Mouse (Mus musculus): Measurements from ENCODE around the gene Dctn3.
A peak's percentile ranks its signal among the peaks of the same experiment; 100 is the strongest.
"Not testable (repeated sequence)": the region's sequence is repeated elsewhere in the genome, so short reads cannot be mapped to it uniquely, and the experiment has no call there.

The Dctn3 gene

GRCm38 (mm10) chr4:41737602-41738255, 14.8 kb upstream of the Dctn3 start:
- DNase-seq: peak; percentile 86

GRCm38 (mm10) chr4:41731052-41731765, 8.2 kb upstream of the Dctn3 start, which contains the start of gene Arid3c:
Gene Arid3c (minus strand): TSS chr4:41731142.
- no peak for DNase-seq

GRCm38 (mm10) chr4:41726826-41727621, 4.1 kb upstream of the Dctn3 start:
- DNase-seq: no peak

GRCm38 (mm10) chr4:41716834-41717233, 6.1 kb downstream of the Dctn3 start:
- DNase-seq: no peak

GRCm38 (mm10) chr4:41715596-41715995, 7.4 kb downstream of the Dctn3 start:
- DNase-seq: peak; percentile 72

- DNase-seq: no peak
These were observed 7.9 kb downstream of the Dctn3 start for GRCm38 (mm10) chr4:41715082-41715481.

GRCm38 (mm10) chr4:41714276-41714675, 8.7 kb downstream of the Dctn3 start:
- peak; percentile 84 for DNase-seq

GRCm38 (mm10) chr4:41713197-41714067, 9.5 kb downstream of the Dctn3 start, which contains the start of gene Rpp25l:
Gene Rpp25l (minus strand): TSS chr4:41713534.
- peak; percentile 88 for DNase-seq

GRCm38 (mm10) chr4:41712421-41713196, 10.4 kb downstream of the Dctn3 start:
- no peak for DNase-seq

GRCm38 (mm10) chr4:41711705-41712375, 11.1 kb downstream of the Dctn3 start:
- DNase-seq: no peak

- no peak for DNase-seq
These were observed 12.7 kb downstream of the Dctn3 start for GRCm38 (mm10) chr4:41710229-41710628.

GRCm38 (mm10) chr4:41708192-41708745, 14.7 kb downstream of the Dctn3 start:
- peak; percentile 82 for DNase-seq

GRCm38 (mm10) chr4:41707011-41707535, 15.9 kb downstream of the Dctn3 start:
- peak; percentile 81 for DNase-seq

GRCm38 (mm10) chr4:41705922-41706754, 16.8 kb downstream of the Dctn3 start:
- DNase-seq: no peak

GRCm38 (mm10) chr4:41704651-41705050, 18.3 kb downstream of the Dctn3 start:
- no peak for DNase-seq

- DNase-seq: not testable (repeated sequence)
These were observed 20.7 kb downstream of the Dctn3 start for GRCm38 (mm10) chr4:41702226-41702625.

- DNase-seq: not testable (repeated sequence)
These were observed 22.7 kb downstream of the Dctn3 start for GRCm38 (mm10) chr4:41700224-41700623.

- not testable (repeated sequence) for DNase-seq
These were observed 23.2 kb downstream of the Dctn3 start, which contains the start of gene Il11ra1 for GRCm38 (mm10) chr4:41699783-41700182. Gene Il11ra1 (plus strand): TSS chr4:41699989.

- not testable (repeated sequence) for DNase-seq
These were observed 24.5 kb downstream of the Dctn3 start for GRCm38 (mm10) chr4:41698421-41699016.

Data from lung, postnatal 36 days (tissue).